Mouse (Mus musculus) kidney, embryonic 16.5 days (tissue): Measurements from ENCODE around the gene Cngb1. TPM values are rescaled to one million over a fixed set of nuclear protein-coding genes. Genes with fewer than 3 reads are reported as not detected.

Source experiments
- ATAC-seq: fragments of 200-750 bp; cut with Nextera tagmentation; 2 replicates; pipeline ENCODE4 v1.8.0; 2017; ENCODE audit warnings: moderate TSS enrichment; ENCODE audit not compliant: low FRiP score, low TSS enrichment
- H3K27ac ChIP-seq: fragments of 300-500 bp; sonication (generic); 2 replicates; pipeline ENCODE4 v1.5.1; 2014; ENCODE audit warnings: low read length
- H3K27me3 ChIP-seq: fragments of 300-500 bp; sonication (generic); 2 replicates; pipeline ENCODE4 v1.6.1; 2014; ENCODE audit warnings: low read length, control low read depth, mixed read lengths; ENCODE audit not compliant: insufficient read depth
- H3K36me3 ChIP-seq: fragments of 300-500 bp; sonication (generic); 2 replicates; pipeline ENCODE4 v1.6.1; 2014; ENCODE audit warnings: low read length, control low read depth, mixed read lengths; ENCODE audit not compliant: insufficient read depth
- H3K4me1 ChIP-seq: fragments of 300-500 bp; sonication (generic); 2 replicates; pipeline ENCODE4 v1.6.1; 2014; ENCODE audit warnings: low read length, control low read depth, mixed read lengths; ENCODE audit not compliant: insufficient read depth
- H3K4me2 ChIP-seq: fragments of 300-500 bp; sonication (generic); replicated peaks from 2 replicates; pipeline ENCODE4 v1.6.1; 2014; ENCODE audit warnings: low read depth, low read length
- H3K4me3 ChIP-seq: fragments of 300-500 bp; sonication (generic); 2 replicates; pipeline ENCODE4 v1.5.1; 2014; ENCODE audit warnings: mild to moderate bottlenecking, low read length
- H3K9ac ChIP-seq: fragments of 300-500 bp; sonication (generic); replicated peaks from 2 replicates; pipeline ENCODE4 v1.6.1; 2014; ENCODE audit warnings: low read length
- H3K9me3 ChIP-seq: fragments of 300-500 bp; sonication (generic); 2 replicates; pipeline ENCODE4 v1.6.1; 2016; ENCODE audit warnings: low read length, control low read depth
- WGBS: fragments of 180-500 bp; shearing (Covaris S2); extraction: QIAGEN DNeasy Blood & Tissue Kit; methylation state at CpG from one replicate; pipeline ENCODE4 v1.1.7; 2014; 5-methylcytosine and 5-hydroxymethylcytosine counted together
- polyA plus RNA-seq: library from polyadenylated mRNA; unstranded; fragments of >200 nt; fragmentation: Nextera tagmentation; extraction: Ambion mirVana; gene quantifications from 2 replicates; pipeline ENCODE4 v1.2.1, GENCODE M21; 2015

Gene Cngb1
- polyA plus RNA-seq, 1 experiment from 2014 or later = 0.85 TPM

DNA sequence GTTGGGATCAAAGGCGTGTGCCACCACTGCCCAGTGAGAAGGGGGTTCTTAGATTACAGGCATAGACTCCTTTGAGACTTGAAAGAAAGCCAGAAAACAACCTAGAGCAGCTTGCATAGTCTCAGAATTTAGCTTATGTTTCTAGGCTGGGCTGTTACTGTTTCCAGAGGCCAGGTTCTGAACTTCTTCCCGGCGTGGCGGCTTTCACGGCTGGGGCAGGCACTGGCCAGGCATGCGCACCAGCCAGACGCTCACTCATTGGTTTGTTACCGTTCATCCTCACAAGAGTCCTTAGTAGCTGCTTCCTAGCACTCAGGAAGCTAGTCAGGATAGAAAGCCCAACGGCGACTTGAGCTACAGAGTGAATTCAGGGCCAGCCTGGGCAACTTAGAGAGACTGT is 50.8 kb downstream of the Cngb1 start:
- WGBS = 86% methylated on average over 10 of the region's 10 CpGs
- Histone ChIP-seq H3K4me2 (no peak overlapping the region), H3K27ac (no peak overlapping the region), H3K4me3 (no peak overlapping the region), H3K9me3 (no peaks in the 10 kb centered on the region), H3K36me3 (no peaks in the 10 kb centered on the region), H3K4me1 (no peaks in the 10 kb centered on the region), H3K9ac (no peak overlapping the region), H3K27me3 (no peaks in the 10 kb centered on the region)
- no peak for ATAC-seq

DNA sequence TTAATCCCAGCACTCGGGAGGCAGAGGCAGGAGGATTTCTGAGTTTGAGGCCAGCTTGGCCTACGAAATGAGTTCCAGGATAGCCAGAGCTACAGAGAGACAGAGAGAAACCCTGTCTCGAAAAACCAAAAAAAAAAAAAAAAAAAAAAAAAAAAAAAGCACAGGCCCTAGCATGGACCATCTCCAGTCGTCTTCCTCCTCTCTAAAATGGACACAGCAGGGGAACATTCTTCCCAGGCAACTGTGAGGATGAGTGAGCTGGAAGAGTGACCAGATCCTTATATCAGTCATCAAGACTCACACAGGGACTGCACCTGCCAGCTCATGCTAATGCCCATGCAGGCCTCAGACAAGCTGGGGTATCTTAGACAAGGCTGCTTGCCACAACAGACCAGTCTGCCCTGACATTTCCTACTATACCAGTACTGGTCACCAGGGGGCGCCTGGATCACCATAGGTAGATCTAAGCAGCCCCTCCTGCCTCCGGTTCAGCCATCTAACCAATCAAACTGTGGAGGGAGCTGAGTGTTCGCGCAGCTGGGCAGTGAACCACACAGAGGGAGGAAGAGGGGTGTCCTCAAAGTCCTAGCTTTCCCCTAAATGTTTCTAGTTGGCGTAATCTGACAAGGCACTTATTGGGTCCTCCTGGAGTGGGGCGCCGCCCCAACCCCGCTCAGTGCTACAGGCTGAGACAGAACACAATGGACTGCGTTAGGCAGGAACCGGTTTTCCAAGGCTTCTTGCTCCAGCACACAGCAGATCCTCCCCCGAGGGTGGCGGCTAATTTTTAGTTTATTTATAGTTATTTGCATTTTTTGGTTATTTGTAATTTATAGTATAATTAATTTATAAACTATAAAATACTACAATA is 51.6 kb downstream of the Cngb1 start:
- Histone ChIP-seq H3K4me3 (peak overlapping the region; percentile 42), H3K9me3 (no peaks in the 10 kb centered on the region), H3K4me1 (no peaks in the 10 kb centered on the region), H3K27me3 (no peaks in the 10 kb centered on the region), H3K27ac (no peak overlapping the region), H3K4me2 (peak overlapping the region; percentile 60), H3K36me3 (no peaks in the 10 kb centered on the region), H3K9ac (peak overlapping the region; percentile 59; the same call in 1 of the 2 replicates)
- 20% methylated on average over 16 of the region's 16 CpGs for WGBS
- ATAC-seq = peak; percentile 96

DNA sequence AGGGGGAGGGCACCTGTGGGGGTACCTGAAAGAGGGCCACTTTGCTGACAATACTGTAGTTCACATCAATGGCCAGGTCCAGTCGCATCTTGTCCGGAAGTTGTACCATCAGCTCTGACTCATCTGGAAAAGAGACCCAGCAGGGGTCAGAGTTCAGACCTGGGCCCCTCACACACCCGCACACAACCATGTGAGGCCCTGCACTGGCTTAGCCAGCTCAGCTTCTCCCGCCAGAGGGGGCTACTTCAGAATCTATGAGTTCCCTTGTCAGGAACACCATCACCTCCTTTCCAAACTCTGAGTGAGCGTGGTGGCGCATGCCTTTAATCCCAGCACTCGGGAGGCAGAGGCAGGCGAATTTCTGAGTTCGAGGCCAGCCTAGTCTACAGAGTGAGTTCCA is 54.3 kb downstream of the Cngb1 start:
- Histone ChIP-seq H3K4me1 (no peaks in the 10 kb centered on the region), H3K9me3 (no peaks in the 10 kb centered on the region), H3K4me3 (no peak overlapping the region), H3K27me3 (no peaks in the 10 kb centered on the region), H3K27ac (no peak overlapping the region), H3K36me3 (no peaks in the 10 kb centered on the region), H3K4me2 (no peak overlapping the region), H3K9ac (no peak overlapping the region)
- 60% methylated on average over 9 of the region's 9 CpGs for WGBS
- ATAC-seq = no peak

DNA sequence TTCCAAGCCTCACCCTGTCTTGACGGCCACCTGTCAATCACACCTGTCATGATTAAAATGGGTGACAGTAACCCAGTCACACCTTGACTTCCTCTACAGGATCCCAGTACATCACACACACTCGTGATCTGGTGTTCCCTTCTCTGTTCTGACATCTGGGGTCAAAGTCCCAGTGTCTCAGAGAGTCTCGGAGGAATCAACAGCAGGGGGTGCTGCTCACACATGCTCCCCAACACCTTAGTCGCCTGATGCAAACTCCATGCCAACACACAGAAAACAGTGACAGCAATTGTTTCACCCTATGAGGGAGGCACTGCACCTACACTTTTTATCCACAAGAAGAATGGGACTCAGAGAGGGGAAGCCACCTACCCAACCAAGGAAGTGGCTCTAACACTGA is 56.5 kb downstream of the Cngb1 start:
- no peak overlapping the region for H3K27ac ChIP-seq
- H3K9ac ChIP-seq = no peak overlapping the region
- no peak for ATAC-seq
- 0 out of 2 replicates have a peak, but pooled peaks cover 3% of the 10 kb centered on the region for H3K4me1 ChIP-seq
- H3K4me3 ChIP-seq = no peak overlapping the region
- H3K36me3 ChIP-seq = no peaks in the 10 kb centered on the region
- no peaks in the 10 kb centered on the region for H3K27me3 ChIP-seq
- WGBS = 52% methylated on average over 4 of the region's 4 CpGs
- no peaks in the 10 kb centered on the region for H3K9me3 ChIP-seq
- H3K4me2 ChIP-seq = no peak overlapping the region

DNA sequence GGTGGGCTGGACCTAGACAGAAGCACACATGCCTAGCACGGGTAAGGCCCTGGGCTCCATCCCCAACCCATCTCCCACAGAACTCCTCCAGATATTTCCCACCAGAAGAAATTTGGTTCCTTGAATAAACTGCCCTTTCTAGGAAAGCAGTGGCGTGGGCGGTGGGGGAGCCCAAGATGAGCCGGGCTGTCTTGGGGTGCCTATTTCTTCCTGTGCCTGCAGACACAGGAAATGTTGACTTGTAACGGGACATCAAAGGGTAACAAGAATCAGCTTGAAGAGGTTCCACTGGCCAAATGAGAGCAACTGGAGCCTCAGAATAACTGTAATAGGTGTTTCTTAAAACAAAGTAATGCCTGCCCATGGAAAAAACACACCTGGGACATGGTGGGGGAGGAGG is 59.1 kb downstream of the Cngb1 start:
- H3K27ac ChIP-seq = no peak overlapping the region
- no peaks in the 10 kb centered on the region for H3K9me3 ChIP-seq
- no peak overlapping the region for H3K4me3 ChIP-seq
- H3K27me3 ChIP-seq = no peaks in the 10 kb centered on the region
- ATAC-seq = no peak
- 68% methylated on average over 5 of the region's 5 CpGs for WGBS
- no peak overlapping the region for H3K9ac ChIP-seq
- H3K36me3 ChIP-seq = no peaks in the 10 kb centered on the region
- peaks cover 11% of the 10 kb centered on the region for H3K4me1 ChIP-seq
- no peak overlapping the region for H3K4me2 ChIP-seq

DNA sequence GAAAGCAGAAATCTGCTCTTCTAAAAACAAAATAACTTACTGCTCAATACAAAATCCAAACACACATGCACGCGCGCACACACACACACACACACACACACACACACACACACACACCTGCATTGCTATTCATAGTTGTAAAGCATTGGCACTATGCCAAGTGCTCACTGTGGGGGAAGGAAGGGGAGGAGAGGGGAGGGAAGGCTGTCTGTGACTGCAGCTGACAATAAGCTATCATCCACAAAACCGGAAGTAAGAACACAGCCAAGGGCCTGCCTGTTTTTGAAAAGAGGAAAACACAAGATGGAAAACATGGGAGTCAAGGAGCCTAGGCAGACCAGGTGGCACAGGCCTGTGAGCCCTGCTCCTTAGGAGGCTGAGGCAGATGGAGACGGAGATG is 61.2 kb downstream of the Cngb1 start:
- H3K4me1 ChIP-seq = peaks cover 11% of the 10 kb centered on the region
- peak overlapping the region; percentile 56; the same call in 1 of the 2 replicates for H3K27ac ChIP-seq
- no peaks in the 10 kb centered on the region for H3K9me3 ChIP-seq
- H3K4me3 ChIP-seq = no peak overlapping the region
- ATAC-seq = no peak
- no peaks in the 10 kb centered on the region for H3K27me3 ChIP-seq
- no peak overlapping the region for H3K9ac ChIP-seq
- H3K36me3 ChIP-seq = no peaks in the 10 kb centered on the region
- 53% methylated on average over 5 of the region's 5 CpGs for whole genome bisulfite sequencing
- H3K4me2 ChIP-seq = no peak overlapping the region

DNA sequence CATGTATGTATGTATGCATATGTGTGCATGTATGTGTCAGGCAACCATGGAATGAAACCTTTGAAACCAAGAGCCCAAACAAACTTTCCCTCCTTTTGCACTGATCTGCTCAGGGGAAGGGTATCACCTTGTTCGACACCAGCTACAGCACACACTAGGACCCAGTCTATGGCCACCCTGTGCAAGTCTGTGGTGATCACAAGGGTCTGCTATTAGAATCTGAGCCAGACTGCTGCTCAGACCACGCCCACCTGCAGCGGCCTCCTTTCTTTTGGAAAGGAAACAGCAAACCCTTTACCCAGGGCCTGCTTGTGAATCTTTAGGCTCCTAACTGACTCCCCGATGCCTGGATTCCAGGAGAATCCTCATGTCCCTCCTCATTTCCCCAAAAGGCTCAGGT is 62.5 kb downstream of the Cngb1 start:
- Histone ChIP-seq H3K27me3 (no peaks in the 10 kb centered on the region), H3K27ac (no peak overlapping the region), H3K4me2 (no peak overlapping the region), H3K4me1 (peaks cover 11% of the 10 kb centered on the region), H3K4me3 (no peak overlapping the region), H3K9me3 (no peaks in the 10 kb centered on the region), H3K36me3 (no peaks in the 10 kb centered on the region), H3K9ac (no peak overlapping the region)
- ATAC-seq = no peak
- 64% methylated on average over 4 of the region's 4 CpGs for WGBS

DNA sequence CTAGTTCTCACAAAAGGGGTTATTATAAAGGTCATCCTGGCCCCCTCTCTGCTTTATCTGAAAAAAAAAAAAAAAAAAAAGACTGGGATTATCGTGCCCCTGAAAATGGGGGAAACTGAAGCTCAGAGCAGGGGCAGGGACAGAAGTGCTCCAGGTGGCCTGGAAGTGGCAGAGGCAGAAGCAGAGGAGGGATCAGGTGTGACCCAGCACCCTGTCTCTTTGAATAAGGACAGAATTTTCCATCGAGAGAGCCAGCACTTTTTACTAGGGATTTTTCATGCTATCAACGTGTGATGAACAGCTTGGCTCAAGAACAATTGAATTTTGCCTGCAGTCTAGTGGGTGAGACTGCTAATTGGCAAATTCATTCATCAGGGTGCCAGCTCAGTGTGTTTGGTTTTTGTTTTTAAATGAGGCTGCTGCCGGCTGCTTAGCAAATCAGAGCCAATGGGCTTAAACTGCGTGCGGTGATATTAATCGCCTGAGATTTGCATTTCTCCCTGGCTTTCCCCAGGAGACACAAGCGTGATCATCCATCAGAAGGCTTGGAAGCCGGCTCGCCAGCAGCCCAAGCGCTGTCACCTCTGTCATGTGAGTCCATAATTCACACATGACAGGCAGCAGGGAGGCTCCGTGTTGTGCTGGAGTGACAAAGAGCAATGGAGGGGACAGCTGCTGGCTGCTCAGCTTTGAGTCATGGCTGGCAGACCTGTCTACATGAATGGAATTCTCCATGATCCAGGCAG is 63.4 kb downstream of the Cngb1 start:
- peak; percentile 28; the same call in 1 of the 2 replicates for ATAC-seq
- H3K9me3 ChIP-seq = no peaks in the 10 kb centered on the region
- H3K27me3 ChIP-seq = no peaks in the 10 kb centered on the region
- WGBS = 22% methylated on average over 12 of the region's 12 CpGs
- H3K36me3 ChIP-seq = no peaks in the 10 kb centered on the region
- no peak overlapping the region; the same call in 1 of the 2 replicates for H3K9ac ChIP-seq
- no peak overlapping the region for H3K4me3 ChIP-seq
- H3K4me1 ChIP-seq = peaks cover 11% of the 10 kb centered on the region
- no peak overlapping the region; the same call in 1 of the 2 replicates for H3K4me2 ChIP-seq
- no peak overlapping the region; the same call in 1 of the 2 replicates for H3K27ac ChIP-seq

DNA sequence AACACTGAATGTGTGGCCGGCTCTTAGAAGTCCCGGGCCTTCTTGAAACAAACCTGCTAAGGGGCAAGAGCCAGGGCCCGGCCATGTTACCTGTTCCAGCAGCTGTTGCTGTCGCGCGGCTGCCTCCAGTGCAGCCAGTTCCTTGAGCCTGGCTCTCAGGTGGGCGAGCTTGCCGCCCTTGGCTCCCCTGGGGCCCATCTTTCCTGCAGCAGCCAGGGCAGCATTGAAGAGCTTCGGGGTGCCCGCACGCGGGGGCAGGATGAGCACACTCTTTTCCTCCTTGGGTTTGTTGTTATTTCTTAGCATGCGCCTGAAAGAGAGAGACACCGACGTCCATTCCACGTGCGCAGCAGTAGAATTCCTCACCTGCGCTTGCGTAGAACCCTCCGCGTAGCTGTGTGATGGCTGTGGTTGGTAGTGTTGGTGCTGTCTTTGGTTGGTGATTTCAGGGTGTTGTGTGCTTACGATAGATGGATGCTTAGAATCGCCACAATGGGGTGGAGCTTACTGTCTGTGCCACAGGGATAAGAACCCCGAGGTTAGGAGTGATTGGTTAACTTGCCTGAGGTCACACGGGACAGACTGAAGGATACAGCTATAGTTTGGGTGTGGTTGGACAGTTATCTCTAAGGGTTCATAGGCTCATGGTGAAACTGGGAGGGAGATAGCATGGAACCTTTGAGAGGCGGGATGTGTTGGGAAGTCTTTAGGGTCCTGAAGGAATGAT is 64.1 kb downstream of the Cngb1 start:
- Histone ChIP-seq H3K9me3 (no peaks in the 10 kb centered on the region), H3K36me3 (no peaks in the 10 kb centered on the region), H3K4me1 (peaks cover 11% of the 10 kb centered on the region), H3K4me2 (no peak overlapping the region), H3K9ac (no peak overlapping the region), H3K27me3 (no peaks in the 10 kb centered on the region), H3K27ac (no peak overlapping the region), H3K4me3 (no peak overlapping the region)
- WGBS = 89% methylated on average over 26 of the region's 26 CpGs
- ATAC-seq = no peak
